Mouse (Mus musculus) central nervous system, embryonic 14 days (tissue): ENCODE data around the gene Pglyrp1. TPM values are rescaled to one million over a fixed set of nuclear protein-coding genes. Genes with fewer than 3 reads are reported as not detected.

Experiments used
- polyA plus RNA-seq: library from polyadenylated mRNA; depleted of rRNA; stranded (reverse); fragments of >200 nt; gene quantifications from 2 replicates; pipeline ENCODE4 v1.2.3, GENCODE M21; 2012; rRNA removed

Pglyrp1 gene
- 6.9 and 7.9 TPM in 2 replicates for polyA plus RNA-seq

DNA sequence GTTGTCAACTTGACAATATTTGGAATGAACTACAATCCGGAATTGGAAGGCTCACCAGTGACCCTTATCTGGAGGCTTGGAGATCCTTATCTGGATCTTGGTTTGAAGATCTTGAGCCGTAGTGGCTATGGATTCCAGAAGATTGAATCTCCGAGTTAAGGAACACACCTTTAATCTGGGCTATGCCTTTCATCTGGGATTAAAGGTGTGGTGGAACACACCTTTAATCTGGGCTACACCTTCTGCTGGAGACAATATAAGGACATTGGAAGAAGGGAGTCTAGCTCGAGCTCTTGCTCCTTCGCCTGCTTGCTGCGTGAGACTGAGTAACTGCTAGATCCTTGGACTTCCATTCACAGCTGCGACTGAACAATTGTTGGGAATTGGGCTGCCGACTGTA lies at the start of gene Pglyrp1:
Gene Pglyrp1 (plus strand): TSS at position 301 of the 400 bp plus-strand sequence.

DNA sequence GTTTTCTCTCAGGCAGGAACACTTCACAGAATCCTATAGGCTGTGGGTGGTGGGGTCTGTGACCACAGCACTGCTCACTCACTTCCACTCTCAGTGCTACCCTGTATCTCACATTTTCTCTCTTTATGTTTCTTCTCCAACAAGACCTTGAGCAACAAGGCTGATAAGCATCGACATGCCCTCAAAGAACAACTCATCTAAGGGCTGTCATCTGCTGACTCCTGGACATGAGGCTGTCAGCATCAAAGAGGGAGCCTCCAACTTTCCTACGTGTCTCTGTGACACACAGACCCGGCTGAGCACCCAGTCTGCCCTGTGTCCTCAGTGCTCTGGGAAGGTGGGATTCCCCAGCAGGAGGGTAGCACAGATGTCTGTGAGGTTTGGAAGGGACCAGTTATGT lies 49.6 kb upstream of the Pglyrp1 start, which contains the start of gene Psg17:
Gene Psg17 (minus strand): TSS at position 101 of the 400 bp plus-strand sequence.

DNA sequence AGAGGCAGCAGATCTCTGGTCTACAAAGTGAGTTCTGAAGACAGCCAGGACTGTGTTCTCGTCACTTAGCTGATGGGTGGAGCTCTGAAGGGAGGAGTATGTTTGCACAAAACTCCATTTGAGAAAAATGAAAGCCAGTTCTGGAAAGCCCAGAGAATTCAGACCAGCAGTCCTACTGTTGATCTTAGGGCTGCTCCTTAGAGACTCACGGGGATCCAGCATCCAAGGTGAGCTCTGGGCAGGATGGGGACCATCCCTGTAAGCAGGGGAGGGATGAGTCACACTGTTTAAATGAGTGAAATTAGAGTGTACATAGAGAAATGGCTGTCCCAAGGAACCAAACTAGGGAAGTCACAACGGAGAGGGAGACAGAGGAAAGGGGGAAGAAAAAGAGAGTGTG lies 31.3 kb upstream of the Pglyrp1 start, which contains the start of gene Mill2:
Gene Mill2 (plus strand): TSS at position 102 of the 400 bp plus-strand sequence.

DNA sequence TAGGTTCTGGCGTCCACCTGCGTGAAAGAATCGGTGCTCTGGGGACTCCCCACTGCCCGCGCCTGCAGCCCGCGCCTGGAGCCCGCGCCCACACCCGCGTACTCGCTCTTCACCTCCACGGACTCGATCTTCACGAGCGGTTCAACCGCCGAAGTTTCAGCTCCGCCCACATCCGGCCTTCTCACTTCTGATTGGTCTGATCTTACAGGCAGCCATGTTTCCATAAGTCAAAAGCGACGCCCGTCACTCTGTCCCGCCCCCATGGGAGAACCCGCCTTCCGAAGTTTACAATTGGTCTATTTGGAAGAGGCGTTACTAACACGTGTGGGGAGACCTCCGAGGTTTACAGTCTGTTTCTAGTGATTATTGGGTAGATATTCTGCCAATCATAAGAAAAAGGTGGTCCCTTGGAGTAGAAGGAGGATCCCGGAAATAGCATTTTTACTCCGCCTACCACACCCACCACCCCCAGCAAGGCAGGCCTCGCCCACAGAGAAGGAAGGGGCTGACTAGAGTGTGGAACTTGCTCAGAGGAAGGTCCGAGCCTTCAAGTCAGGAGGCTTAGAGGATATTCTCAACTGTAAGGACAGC lies 39.2 kb downstream of the Pglyrp1 start, which contains the start of gene Ccdc61:
Gene Ccdc61 (minus strand): TSS at position 175 of the 591 bp plus-strand sequence.

DNA sequence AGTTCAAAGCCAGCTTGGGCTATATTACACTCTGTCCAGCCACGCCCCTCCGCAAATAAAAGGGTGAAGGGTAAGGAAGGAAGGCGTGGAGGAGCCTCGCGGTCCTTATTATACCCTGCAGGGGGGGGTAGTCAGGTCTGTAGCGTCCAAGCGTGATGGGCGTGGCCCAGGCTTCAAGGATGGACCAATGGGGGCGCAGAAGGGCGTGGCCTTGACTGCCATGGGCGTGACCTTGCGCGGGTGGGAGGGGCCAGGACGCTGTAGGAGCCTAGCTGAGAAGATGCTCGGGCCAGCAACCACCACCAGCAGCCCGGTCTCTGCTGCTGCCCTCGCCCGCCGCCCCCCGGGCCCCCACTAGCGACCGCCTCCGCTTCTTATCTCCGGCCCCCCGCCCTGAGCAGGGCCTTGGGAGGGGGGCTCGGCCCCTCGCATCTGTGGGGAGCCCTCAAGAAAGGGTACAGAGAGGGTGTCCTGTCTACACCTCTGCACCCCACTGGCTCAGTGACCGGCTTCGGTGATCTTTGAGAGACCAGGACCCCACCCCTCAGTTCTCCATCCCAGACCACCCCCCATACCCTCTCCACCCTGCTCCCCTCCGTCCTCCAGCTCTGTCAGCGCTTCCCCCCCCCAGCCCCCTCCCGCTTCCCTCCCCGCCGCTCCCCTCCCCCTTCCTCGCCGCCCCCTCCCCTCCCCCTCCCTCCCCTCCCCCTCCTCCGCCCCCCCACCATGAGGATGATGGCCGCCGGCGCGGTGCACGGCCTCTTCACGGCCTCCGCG lies 54.2 kb downstream of the Pglyrp1 start, which contains the start of gene Nova2:
Gene Nova2 (plus strand): TSS at position 727 of the 777 bp plus-strand sequence.

Other genes with a start within 250 kb of the Pglyrp1 start
- gene Psg21, start 214.6 kb upstream of the Pglyrp1 start, polyA plus RNA-seq = not detected in 2 replicates
- gene Psg20, start 185.1 kb upstream of the Pglyrp1 start, polyA plus RNA-seq = not detected in 2 replicates
- not detected in 2 replicates for gene Psg22, start 153.2 kb upstream of the Pglyrp1 start, polyA plus RNA-seq
- gene Psg19, start 72.8 kb upstream of the Pglyrp1 start, polyA plus RNA-seq = 0.02 TPM in 1 of 2 replicates, not detected in the other
- 0.19 and 0.21 TPM in 2 replicates for gene Psg17, start 49.7 kb upstream of the Pglyrp1 start, polyA plus RNA-seq
- gene Mill2, start 31.4 kb upstream of the Pglyrp1 start, polyA plus RNA-seq = 0.77 and 0.98 TPM in 2 replicates
- gene Ccdc61, start 39.1 kb downstream of the Pglyrp1 start, polyA plus RNA-seq = 34.8 and 37.2 TPM in 2 replicates
- 25.7 and 28.5 TPM in 2 replicates for gene Nova2, start 54.6 kb downstream of the Pglyrp1 start, polyA plus RNA-seq
- gene Nanos2, start 116.1 kb downstream of the Pglyrp1 start, polyA plus RNA-seq = 2.4 and 2.8 TPM in 2 replicates
- 12.2 and 13.7 TPM in 2 replicates for gene Mypop, start 119.9 kb downstream of the Pglyrp1 start, polyA plus RNA-seq
- 48.6 and 51.4 TPM in 2 replicates for gene Irf2bp1, start 132.7 kb downstream of the Pglyrp1 start, polyA plus RNA-seq
- gene Foxa3, start 152.2 kb downstream of the Pglyrp1 start, polyA plus RNA-seq = 0.09 and 0.76 TPM in 2 replicates
- 94.7 and 95.7 TPM in 2 replicates for gene Sympk, start 153.0 kb downstream of the Pglyrp1 start, polyA plus RNA-seq
- 0.06 and 0.13 TPM in 2 replicates for gene Rsph6a, start 183.4 kb downstream of the Pglyrp1 start, polyA plus RNA-seq
- 154 and 161 TPM in 2 replicates for gene Dmwd, start 204.9 kb downstream of the Pglyrp1 start, polyA plus RNA-seq
- 66.0 and 81.7 TPM in 2 replicates for gene Dmpk, start 212.5 kb downstream of the Pglyrp1 start, polyA plus RNA-seq
- 20.6 and 32.0 TPM in 2 replicates for gene Six5, start 223.3 kb downstream of the Pglyrp1 start, polyA plus RNA-seq
- gene Gm4969, start 247.0 kb downstream of the Pglyrp1 start, polyA plus RNA-seq = 5.3 and 6.0 TPM in 2 replicates
- gene Fbxo46, start 248.5 kb downstream of the Pglyrp1 start, polyA plus RNA-seq = 12.5 and 13.2 TPM in 2 replicates